Mouse (Mus musculus): ENCODE measurements around the gene Lpin2. TPM values are rescaled to one million over a fixed set of nuclear protein-coding genes. Genes with fewer than 3 reads are reported as not detected.
A peak's percentile ranks its signal among the peaks of the same experiment; 100 is the strongest.

Gene Lpin2
- total and polyA plus RNA-seq, 2 experiments from 2014 or later: 39.5 to 48.9 TPM

GRCm38 (mm10) chr17:71256806-71257536 lies 74.6 kb downstream of the Lpin2 start:
- H3K9ac ChIP-seq (replicated peaks; ENCODE audit: low read length): no peak overlapping the region

GRCm38 (mm10) chr17:71259727-71260126 lies 77.4 kb downstream of the Lpin2 start:
- H3K36me3 ChIP-seq (ENCODE audit: insufficient read depth, low read length): no peaks in the 10 kb centered on the region
- no peak overlapping the region for H3K4me2 ChIP-seq (ENCODE audit: low read depth, low read length)
- H3K4me1 ChIP-seq (ENCODE audit: insufficient read depth, low read length): no peaks in the 10 kb centered on the region
- no peak overlapping the region for H3K4me3 ChIP-seq (ENCODE audit: low read length)
- no peaks in the 10 kb centered on the region for H3K27me3 ChIP-seq (ENCODE audit: insufficient read depth, low read length)
- no peak overlapping the region for H3K9ac ChIP-seq (replicated peaks; ENCODE audit: low read length)
- 74% methylated on average over 11 of the region's 11 CpGs for WGBS
- H3K9me3 ChIP-seq (ENCODE audit: low read length): no peaks in the 10 kb centered on the region
- DNase-seq (ENCODE audit: low spot score) (no peak), ATAC-seq (no peak)
- TF ChIP-seq CTCF (IDR thresholded peaks at IDR 0.05; ENCODE audit: low read depth): no peak
- no peak overlapping the region for H3K27ac ChIP-seq

More at GRCm38 (mm10) chr17:71256806-71257536, 74.6 kb downstream of the Lpin2 start:
- no peaks in the 10 kb centered on the region for H3K27me3 ChIP-seq (ENCODE audit: insufficient read depth, low read length)
- peaks cover 5% of the 10 kb centered on the region; the same call in 1 of the 2 replicates for H3K4me1 ChIP-seq (ENCODE audit: insufficient read depth, low read length)
- ATAC-seq: no peak
- H3K36me3 ChIP-seq (ENCODE audit: insufficient read depth, low read length): no peaks in the 10 kb centered on the region
- H3K9me3 ChIP-seq (ENCODE audit: low read length): no peaks in the 10 kb centered on the region
- TF ChIP-seq CTCF (IDR thresholded peaks at IDR 0.05; ENCODE audit: low read depth): no peak
- H3K4me2 ChIP-seq (ENCODE audit: low read depth, low read length): no peak overlapping the region
- DNase-seq (ENCODE audit: low spot score): no peak
- no peak overlapping the region for H3K27ac ChIP-seq
- 81% methylated on average over 13 of the region's 13 CpGs for WGBS
- H3K4me3 ChIP-seq (ENCODE audit: low read length): no peak overlapping the region

GRCm38 (mm10) chr17:71260658-71261057 lies 78.3 kb downstream of the Lpin2 start:
- Histone ChIP-seq H3K9ac (replicated peaks; ENCODE audit: low read length) (no peak overlapping the region), H3K27me3 (ENCODE audit: insufficient read depth, low read length) (no peaks in the 10 kb centered on the region), H3K4me1 (ENCODE audit: insufficient read depth, low read length) (no peaks in the 10 kb centered on the region), H3K4me3 (ENCODE audit: low read length) (no peak overlapping the region), H3K4me2 (ENCODE audit: low read depth, low read length) (no peak overlapping the region), H3K27ac (no peak overlapping the region), H3K36me3 (ENCODE audit: insufficient read depth, low read length) (no peaks in the 10 kb centered on the region), H3K9me3 (ENCODE audit: low read length) (no peaks in the 10 kb centered on the region)
- peak; percentile 28; the same call in 1 of the 2 replicates for TF ChIP-seq CTCF (IDR thresholded peaks at IDR 0.05; ENCODE audit: low read depth)
- DNase-seq (ENCODE audit: low spot score) (no peak), ATAC-seq (no peak)
- 36% methylated on average over 3 of the region's 3 CpGs for WGBS

GRCm38 (mm10) chr17:71263136-71263535 lies 80.8 kb downstream of the Lpin2 start:
- no peak overlapping the region for H3K4me3 ChIP-seq (ENCODE audit: low read length)
- H3K4me1 ChIP-seq (ENCODE audit: insufficient read depth, low read length): no peaks in the 10 kb centered on the region
- no peak for TF ChIP-seq CTCF (IDR thresholded peaks at IDR 0.05; ENCODE audit: low read depth)
- no peaks in the 10 kb centered on the region for H3K36me3 ChIP-seq (ENCODE audit: insufficient read depth, low read length)
- ATAC-seq: no peak
- no peak for DNase-seq (ENCODE audit: low spot score)
- H3K9me3 ChIP-seq (ENCODE audit: low read length): no peaks in the 10 kb centered on the region
- H3K27ac ChIP-seq: no peak overlapping the region
- H3K27me3 ChIP-seq (ENCODE audit: insufficient read depth, low read length): no peaks in the 10 kb centered on the region
- H3K4me2 ChIP-seq (ENCODE audit: low read depth, low read length): no peak overlapping the region
- H3K9ac ChIP-seq (replicated peaks; ENCODE audit: low read length): no peak overlapping the region
- WGBS: 75% methylated on average over 6 of the region's 6 CpGs

GRCm38 (mm10) chr17:71264739-71265138 lies 82.4 kb downstream of the Lpin2 start:
- ATAC-seq (no peak), DNase-seq (ENCODE audit: low spot score) (no peak)
- H3K9me3 ChIP-seq (ENCODE audit: low read length): no peaks in the 10 kb centered on the region
- no peak overlapping the region for H3K4me2 ChIP-seq (ENCODE audit: low read depth, low read length)
- H3K27me3 ChIP-seq (ENCODE audit: insufficient read depth, low read length): no peaks in the 10 kb centered on the region
- no peak overlapping the region for H3K9ac ChIP-seq (replicated peaks; ENCODE audit: low read length)
- H3K4me1 ChIP-seq (ENCODE audit: insufficient read depth, low read length): no peaks in the 10 kb centered on the region
- H3K36me3 ChIP-seq (ENCODE audit: insufficient read depth, low read length): no peaks in the 10 kb centered on the region
- H3K4me3 ChIP-seq (ENCODE audit: low read length): no peak overlapping the region
- no peak overlapping the region for H3K27ac ChIP-seq
- 72% methylated on average over 4 of the region's 4 CpGs for WGBS
- TF ChIP-seq CTCF (IDR thresholded peaks at IDR 0.05; ENCODE audit: low read depth): no peak

- H3K36me3 ChIP-seq (ENCODE audit: insufficient read depth, low read length): no peaks in the 10 kb centered on the region
- H3K4me1 ChIP-seq (ENCODE audit: insufficient read depth, low read length): no peaks in the 10 kb centered on the region
- H3K27me3 ChIP-seq (ENCODE audit: insufficient read depth, low read length): no peaks in the 10 kb centered on the region
- H3K4me3 ChIP-seq (ENCODE audit: low read length): no peak overlapping the region
- ATAC-seq: no peak
- no peak overlapping the region for H3K27ac ChIP-seq
- no peak overlapping the region for H3K9ac ChIP-seq (replicated peaks; ENCODE audit: low read length)
- DNase-seq (ENCODE audit: low spot score): no peak
- no peaks in the 10 kb centered on the region for H3K9me3 ChIP-seq (ENCODE audit: low read length)
- 74% methylated on average over 5 of the region's 5 CpGs for WGBS
- TF ChIP-seq CTCF (IDR thresholded peaks at IDR 0.05; ENCODE audit: low read depth): no peak
- no peak overlapping the region for H3K4me2 ChIP-seq (ENCODE audit: low read depth, low read length)
Observed at GRCm38 (mm10) chr17:71265336-71266051, 83.1 kb downstream of the Lpin2 start.

- Histone ChIP-seq H3K27me3 (ENCODE audit: insufficient read depth, low read length) (no peaks in the 10 kb centered on the region), H3K9ac (replicated peaks; ENCODE audit: low read length) (no peak overlapping the region), H3K4me2 (ENCODE audit: low read depth, low read length) (no peak overlapping the region), H3K9me3 (ENCODE audit: low read length) (no peaks in the 10 kb centered on the region), H3K27ac (no peak overlapping the region), H3K4me3 (ENCODE audit: low read length) (no peak overlapping the region), H3K4me1 (ENCODE audit: insufficient read depth, low read length) (no peaks in the 10 kb centered on the region), H3K36me3 (ENCODE audit: insufficient read depth, low read length) (no peaks in the 10 kb centered on the region)
- no peak for DNase-seq (ENCODE audit: low spot score)
- ATAC-seq: no peak
- 91% methylated on average over 8 of the region's 8 CpGs for WGBS
- TF ChIP-seq CTCF (IDR thresholded peaks at IDR 0.05; ENCODE audit: low read depth): no peak
Observed at GRCm38 (mm10) chr17:71267374-71267773, 85.0 kb downstream of the Lpin2 start.

All from hindbrain, postnatal 0 days (tissue).